Mouse (Mus musculus) stomach, embryonic 14.5 days (tissue): Measurements from ENCODE around the gene Rprd1b. TPM values are rescaled to one million over a fixed set of nuclear protein-coding genes. Genes with fewer than 3 reads are reported as not detected.

Experiments
- ATAC-seq: fragments of 200-750 bp; cut with Nextera tagmentation; 2 replicates; pipeline ENCODE4 v1.8.0; 2017; ENCODE audit warnings: low read depth, moderate TSS enrichment; ENCODE audit not compliant: insufficient number of reproducible peaks, insufficient read depth, low FRiP score
- H3K27ac ChIP-seq: fragments of 300-500 bp; sonication (generic); 2 replicates; pipeline ENCODE4 v1.5.1; 2014; ENCODE audit warnings: mild to moderate bottlenecking, low read length, moderate library complexity, mixed read lengths
- H3K27me3 ChIP-seq: fragments of 300-500 bp; sonication (generic); 2 replicates; pipeline ENCODE4 v1.6.1; 2014; ENCODE audit warnings: low read length, control low read depth, mixed read lengths; ENCODE audit not compliant: control insufficient read depth, insufficient read depth
- H3K36me3 ChIP-seq: fragments of 300-500 bp; sonication (generic); 2 replicates; pipeline ENCODE4 v1.6.1; 2014; ENCODE audit warnings: mild to moderate bottlenecking, control low read depth, low read length, moderate library complexity, mixed read lengths; ENCODE audit not compliant: control insufficient read depth, insufficient read depth
- H3K4me1 ChIP-seq: fragments of 300-500 bp; sonication (generic); 2 replicates; pipeline ENCODE4 v1.6.1; 2014; ENCODE audit warnings: low read length, control low read depth, mixed read lengths; ENCODE audit not compliant: control insufficient read depth, insufficient read depth
- H3K4me2 ChIP-seq: fragments of 300-500 bp; sonication (generic); replicated peaks from 2 replicates; pipeline ENCODE4 v1.6.1; 2014; ENCODE audit warnings: low read depth, low read length, control low read depth
- H3K4me3 ChIP-seq: fragments of 300-500 bp; sonication (generic); 2 replicates; pipeline ENCODE4 v1.5.1; 2014; ENCODE audit warnings: low read depth, low read length, control low read depth
- H3K9ac ChIP-seq: fragments of 300-500 bp; sonication (generic); replicated peaks from 2 replicates; pipeline ENCODE4 v1.6.1; 2014; ENCODE audit warnings: low read depth, mild to moderate bottlenecking, control low read depth, low read length, moderate library complexity, mixed read lengths
- H3K9me3 ChIP-seq: fragments of 300-500 bp; sonication (generic); 2 replicates; pipeline ENCODE4 v1.6.1; 2016; ENCODE audit warnings: low read depth, low read length, control low read depth; ENCODE audit not compliant: control insufficient read depth
- WGBS: fragments of 180-500 bp; shearing (Covaris S2); extraction: QIAGEN DNeasy Blood & Tissue Kit; methylation state at CpG from one replicate; pipeline ENCODE4 v1.1.7; 2014; 5-methylcytosine and 5-hydroxymethylcytosine counted together
- polyA plus RNA-seq: library from polyadenylated mRNA; unstranded; fragments of >200 nt; fragmentation: Nextera tagmentation; extraction: Ambion mirVana; gene quantifications from 2 replicates; pipeline ENCODE4 v1.2.1, GENCODE M21; 2014

Gene Rprd1b
- polyA plus RNA-seq, 1 experiment from 2014 or later = 57.0 TPM

DNA sequence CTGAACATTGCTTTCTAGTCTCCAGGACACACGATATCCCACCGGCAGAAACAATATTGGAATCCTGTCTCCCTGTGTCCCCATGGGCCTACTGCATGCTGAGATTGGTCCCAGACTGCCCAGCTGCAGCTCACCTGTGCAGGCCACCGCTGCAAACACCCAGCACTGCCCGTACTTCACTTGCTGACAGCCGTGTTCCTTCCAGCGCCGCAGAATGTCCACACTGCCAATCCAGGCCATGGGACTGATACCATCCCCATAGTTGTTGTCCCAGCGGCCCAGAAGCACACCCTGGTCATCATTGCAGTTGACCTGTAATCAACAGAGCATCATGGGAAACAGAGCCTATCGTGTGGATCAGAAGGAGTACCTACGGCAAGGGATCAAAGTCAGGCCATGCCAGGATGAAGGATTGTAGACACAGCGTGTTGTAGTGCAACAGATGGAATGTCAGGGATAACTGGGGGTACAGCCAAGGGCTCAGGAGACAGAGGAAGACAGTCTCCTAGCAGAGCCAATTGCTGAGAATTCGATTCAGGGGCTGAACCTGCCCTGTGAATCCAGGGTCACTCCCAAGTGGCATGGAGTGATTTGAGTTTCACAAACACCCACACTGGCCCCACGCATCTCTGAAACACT lies 103.0 kb downstream of the Rprd1b start:
- 89% methylated on average over 13 of the region's 13 CpGs for WGBS
- Histone ChIP-seq H3K4me3 (no peak overlapping the region), H3K4me2 (no peak overlapping the region), H3K4me1 (0 out of 2 replicates have a peak, but pooled peaks cover 6% of the 10 kb centered on the region), H3K9ac (no peak overlapping the region), H3K27me3 (no peaks in the 10 kb centered on the region), H3K9me3 (no peaks in the 10 kb centered on the region), H3K27ac (no peak overlapping the region), H3K36me3 (peaks cover 8% of the 10 kb centered on the region; the same call in 1 of the 2 replicates)
- no peak for ATAC-seq

GRCm38 (mm10) chr2:158132320-158132719 lies 104.0 kb downstream of the Rprd1b start:
- 0 out of 2 replicates have a peak, but pooled peaks cover 6% of the 10 kb centered on the region for H3K4me1 ChIP-seq
- ATAC-seq = no peak
- H3K27ac ChIP-seq = no peak overlapping the region
- 84% methylated on average over 10 of the region's 10 CpGs for WGBS
- peaks cover 8% of the 10 kb centered on the region; the same call in 1 of the 2 replicates for H3K36me3 ChIP-seq
- H3K4me2 ChIP-seq = no peak overlapping the region
- no peaks in the 10 kb centered on the region for H3K9me3 ChIP-seq
- H3K4me3 ChIP-seq = no peak overlapping the region
- no peaks in the 10 kb centered on the region for H3K27me3 ChIP-seq
- H3K9ac ChIP-seq = no peak overlapping the region

- Histone ChIP-seq H3K4me3 (no peak overlapping the region), H3K9me3 (no peaks in the 10 kb centered on the region), H3K27me3 (no peaks in the 10 kb centered on the region), H3K27ac (no peak overlapping the region), H3K36me3 (peaks cover 8% of the 10 kb centered on the region; the same call in 1 of the 2 replicates), H3K4me2 (no peak overlapping the region), H3K4me1 (0 out of 2 replicates have a peak, but pooled peaks cover 6% of the 10 kb centered on the region), H3K9ac (no peak overlapping the region)
- 74% methylated on average over 6 of the region's 6 CpGs for WGBS
- no peak for ATAC-seq
These were observed 104.8 kb downstream of the Rprd1b start for GRCm38 (mm10) chr2:158133050-158133449.

- no peak overlapping the region for H3K27ac ChIP-seq
These were observed 107.9 kb downstream of the Rprd1b start for GRCm38 (mm10) chr2:158136205-158136604.

GRCm38 (mm10) chr2:158137771-158138170 lies 109.5 kb downstream of the Rprd1b start:
- Histone ChIP-seq H3K27me3 (no peaks in the 10 kb centered on the region), H3K27ac (no peak overlapping the region), H3K36me3 (peaks cover 9% of the 10 kb centered on the region), H3K4me2 (no peak overlapping the region), H3K9me3 (no peaks in the 10 kb centered on the region), H3K4me3 (no peak overlapping the region), H3K9ac (no peak overlapping the region), H3K4me1 (peaks cover 14% of the 10 kb centered on the region)
- 85% methylated on average over 12 of the region's 12 CpGs for WGBS
- ATAC-seq = no peak

More at GRCm38 (mm10) chr2:158136205-158136604, 107.9 kb downstream of the Rprd1b start:
- Histone ChIP-seq H3K4me1 (peaks cover 6% of the 10 kb centered on the region), H3K4me2 (no peak overlapping the region), H3K9ac (no peak overlapping the region), H3K9me3 (no peaks in the 10 kb centered on the region), H3K4me3 (no peak overlapping the region), H3K27me3 (no peaks in the 10 kb centered on the region), H3K36me3 (peaks cover 3% of the 10 kb centered on the region)
- ATAC-seq = no peak
- WGBS = 40% methylated on average over 7 of the region's 7 CpGs

- H3K4me1 ChIP-seq = peaks cover 21% of the 10 kb centered on the region
- ATAC-seq = no peak
These were observed 110.5 kb downstream of the Rprd1b start for GRCm38 (mm10) chr2:158138778-158139177.

DNA sequence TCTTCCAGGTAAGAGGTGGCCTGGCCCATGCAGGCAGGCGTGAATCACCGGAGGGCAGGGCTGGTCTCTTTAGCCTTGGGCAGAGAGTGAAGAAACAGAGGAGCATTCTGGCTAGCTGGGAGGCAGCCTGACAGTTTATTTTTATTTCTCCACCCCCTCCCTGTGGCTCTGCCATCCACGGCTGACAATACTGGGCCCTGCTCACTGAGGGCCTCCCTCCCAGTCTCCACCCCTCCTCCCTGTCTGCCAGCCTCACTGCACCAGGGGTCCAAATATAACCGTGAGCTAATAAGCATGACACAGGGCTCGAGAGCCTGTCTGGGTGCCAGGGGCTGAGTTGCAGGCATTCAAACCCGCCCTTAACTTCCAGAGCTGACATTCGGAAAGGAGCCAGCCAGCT lies 111.3 kb downstream of the Rprd1b start:
- H3K9ac ChIP-seq = no peak overlapping the region
- no peaks in the 10 kb centered on the region for H3K27me3 ChIP-seq
- H3K4me2 ChIP-seq = no peak overlapping the region
- no peak for ATAC-seq
- H3K36me3 ChIP-seq = peaks cover 9% of the 10 kb centered on the region
- H3K27ac ChIP-seq = no peak overlapping the region
- peaks cover 28% of the 10 kb centered on the region for H3K4me1 ChIP-seq
- 44% methylated on average over 7 of the region's 7 CpGs for WGBS
- no peaks in the 10 kb centered on the region for H3K9me3 ChIP-seq
- H3K4me3 ChIP-seq = no peak overlapping the region

More at GRCm38 (mm10) chr2:158138778-158139177, 110.5 kb downstream of the Rprd1b start:
- Histone ChIP-seq H3K27ac (no peak overlapping the region), H3K4me3 (no peak overlapping the region), H3K36me3 (peaks cover 9% of the 10 kb centered on the region), H3K9ac (no peak overlapping the region), H3K9me3 (no peaks in the 10 kb centered on the region), H3K27me3 (no peaks in the 10 kb centered on the region), H3K4me2 (no peak overlapping the region)
- 91% methylated on average over 9 of the region's 9 CpGs for WGBS

DNA sequence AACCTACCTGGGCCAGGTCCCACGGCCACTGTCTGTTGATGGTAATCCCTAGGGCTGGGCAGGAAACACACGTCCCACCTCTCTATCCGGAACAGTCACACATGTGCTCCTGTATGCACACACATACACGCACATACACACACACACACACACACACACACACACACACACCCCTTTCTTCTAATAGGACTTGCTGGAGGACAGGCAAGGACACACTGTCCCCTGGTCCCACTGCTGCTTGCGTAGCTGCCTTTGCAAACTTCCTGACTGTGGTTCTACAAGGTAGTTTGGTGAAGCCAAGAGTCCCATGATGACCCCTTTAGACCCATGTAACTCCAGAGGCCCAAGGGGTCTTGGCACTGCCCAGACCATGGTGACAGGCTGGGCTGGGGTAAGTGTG lies 112.4 kb downstream of the Rprd1b start:
- WGBS = 83% methylated on average over 5 of the region's 5 CpGs
- Histone ChIP-seq H3K9me3 (no peaks in the 10 kb centered on the region), H3K4me1 (peaks cover 35% of the 10 kb centered on the region), H3K36me3 (peaks cover 9% of the 10 kb centered on the region), H3K4me2 (no peak overlapping the region), H3K27me3 (no peaks in the 10 kb centered on the region), H3K4me3 (no peak overlapping the region), H3K9ac (no peak overlapping the region), H3K27ac (peak overlapping the region; percentile 39; the same call in 1 of the 2 replicates)
- no peak for ATAC-seq

DNA sequence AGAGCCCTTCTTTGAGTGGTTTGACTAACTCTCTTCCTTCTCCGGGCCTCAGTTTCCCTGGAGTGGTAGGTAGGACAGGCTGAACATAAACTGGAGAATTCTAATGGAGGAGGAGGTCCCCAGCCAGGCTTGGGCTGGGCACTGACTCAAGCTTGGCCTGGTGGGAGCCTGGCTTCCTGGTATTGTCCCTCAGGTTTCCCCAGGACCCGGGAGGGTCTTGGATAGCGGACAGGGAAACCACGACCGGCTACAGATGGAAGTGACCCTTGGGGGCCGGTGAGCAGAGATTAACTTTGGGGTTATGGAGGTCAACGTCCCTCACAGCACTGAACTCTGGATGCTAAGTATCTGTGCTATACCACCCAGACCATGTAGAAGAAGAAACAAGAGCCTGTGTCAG lies 113.0 kb downstream of the Rprd1b start:
- no peak overlapping the region for H3K4me2 ChIP-seq
- H3K36me3 ChIP-seq = peaks cover 9% of the 10 kb centered on the region
- 70% methylated on average over 7 of the region's 7 CpGs for WGBS
- no peak overlapping the region for H3K27ac ChIP-seq
- H3K4me1 ChIP-seq = peaks cover 38% of the 10 kb centered on the region
- no peaks in the 10 kb centered on the region for H3K27me3 ChIP-seq
- ATAC-seq = no peak
- no peak overlapping the region for H3K4me3 ChIP-seq
- H3K9ac ChIP-seq = no peak overlapping the region
- no peaks in the 10 kb centered on the region for H3K9me3 ChIP-seq
